In the genomic region with DNA sequence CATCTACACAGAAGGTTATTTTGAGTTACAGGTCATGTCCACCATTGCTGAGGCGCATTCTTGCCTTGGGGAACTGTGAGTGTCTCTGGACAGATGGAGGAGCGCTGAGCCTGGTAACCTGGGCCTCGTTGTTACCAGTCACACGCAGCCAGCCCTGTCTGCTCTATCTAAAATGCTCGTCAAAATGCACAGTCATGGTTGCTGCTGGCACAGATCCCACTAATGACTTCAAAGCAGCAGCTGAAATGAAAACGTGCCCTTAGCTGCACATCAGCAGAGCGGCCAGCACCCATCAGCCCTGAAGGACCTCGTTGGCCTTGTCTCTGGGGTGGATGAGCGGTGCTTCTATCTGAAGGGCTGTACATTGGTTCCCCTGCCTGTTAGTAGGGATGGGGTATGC, we compare ENCODE assay signal across 14 mouse cellular contexts.
DNase-seq lines count a peak whose midpoint lies in the region; ATAC-seq and TF ChIP-seq lines count a peak whose summit lies in the region.
"Had no signal": no experiment of that assay in that cellular context is flagged by ENCODE, and none has a peak within 500 bp of the region (broad histone marks: within the 10 kb centered on the region; RNA-seq: fewer than 3 reads in every experiment).

No protein-coding gene starts in this region.

- H3K36me3 ChIP-seq in midbrain, postnatal 0 days (ENCODE audit: insufficient read depth, low read length): no peaks in the 10 kb centered on the region
- 0 out of 2 replicates have a peak, but pooled peaks cover 3% of the 10 kb centered on the region for H3K36me3 ChIP-seq in midbrain, embryonic 13.5 days
- H3K36me3 ChIP-seq: stomach, embryonic 15.5 days had no signal

- peak; percentile 41 to 47 for DNase-seq in cerebellum, postnatal 14 days
- no peak for DNase-seq in cerebellum, adult 8-10 months
- peak; percentile 36 for DNase-seq in midbrain, postnatal 0 days (ENCODE audit: low spot score)
- peak; percentile 56 to 69 for DNase-seq in adrenal gland, postnatal 36 days
- DNase-seq in spleen, postnatal 10 days (ENCODE audit: low spot score in 2 of 2): peak; percentile 10 to 60
- no peak for DNase-seq in left cerebral cortex, postnatal 36 days (ENCODE audit: low spot score in 2 of 2)
- no peak for DNase-seq in heart, postnatal 4 days
- DNase-seq: kidney, postnatal 10 days; right cerebral cortex, adult 18-20 months; thymus, postnatal 36 days had no signal

- no peak overlapping the region for H3K27ac ChIP-seq in midbrain, postnatal 0 days (ENCODE audit: low read depth, low read length)
- no peak overlapping the region for H3K27ac ChIP-seq in midbrain, embryonic 13.5 days
- H3K27ac ChIP-seq: left cerebral cortex, adult 2 months; stomach, embryonic 15.5 days had no signal

- no peak for ATAC-seq in midbrain, postnatal 0 days (ENCODE audit: low FRiP score)
- ATAC-seq in midbrain, embryonic 13.5 days: no peak
- ATAC-seq: Patski had no signal

- WGBS in midbrain, postnatal 0 days: 67% methylated on average over 9 of the region's 9 CpGs
- WGBS in midbrain, embryonic 13.5 days: 76% methylated on average over 9 of the region's 9 CpGs

- H3K4me2 ChIP-seq in midbrain, postnatal 0 days (ENCODE audit: low read depth, low read length, poor library complexity, severe bottlenecking): no peak overlapping the region
- H3K4me2 ChIP-seq in midbrain, embryonic 13.5 days (replicated peaks): no peak overlapping the region
- H3K4me2 ChIP-seq: stomach, embryonic 15.5 days had no signal

- intact Hi-C loops in left cerebral cortex, postnatal 36 days (cut with DNase I): no loop called here

- H3K9ac ChIP-seq in midbrain, postnatal 0 days (replicated peaks; ENCODE audit: low read length, poor library complexity, severe bottlenecking): no peak overlapping the region
- H3K9ac ChIP-seq in midbrain, embryonic 13.5 days (replicated peaks): no peak overlapping the region
- H3K9ac ChIP-seq: stomach, embryonic 15.5 days had no signal

- H3K9me3 ChIP-seq in midbrain, postnatal 0 days (ENCODE audit: low read length): no peaks in the 10 kb centered on the region
- H3K9me3 ChIP-seq in midbrain, embryonic 13.5 days: no peaks in the 10 kb centered on the region
- H3K9me3 ChIP-seq: stomach, embryonic 15.5 days had no signal

- TF ChIP-seq CTCF in midbrain, postnatal 0 days (IDR thresholded peaks at IDR 0.05): no peak

- H3K4me1 ChIP-seq in midbrain, postnatal 0 days (ENCODE audit: insufficient read depth, low read length): no peaks in the 10 kb centered on the region
- H3K4me1 ChIP-seq in midbrain, embryonic 13.5 days (replicated peaks): no peaks in the 10 kb centered on the region
- H3K4me1 ChIP-seq: stomach, embryonic 15.5 days had no signal

- no peak overlapping the region for H3K4me3 ChIP-seq in midbrain, postnatal 0 days (ENCODE audit: low read depth, low read length)
- no peak overlapping the region for H3K4me3 ChIP-seq in midbrain, embryonic 13.5 days (replicated peaks)
- H3K4me3 ChIP-seq: left cerebral cortex, adult 2 months; stomach, embryonic 15.5 days had no signal

- H3K27me3 ChIP-seq in midbrain, postnatal 0 days (ENCODE audit: insufficient read depth, low read length): no peaks in the 10 kb centered on the region
- no peaks in the 10 kb centered on the region for H3K27me3 ChIP-seq in midbrain, embryonic 13.5 days
- H3K27me3 ChIP-seq: Patski; stomach, embryonic 15.5 days had no signal

Comparison
In these comparisons a context has a peak if more than half of its experiments do, and no peak if none do; other contexts are left out.
1. DNase-seq: peak in cerebellum, postnatal 14 days (2 of 2), midbrain, postnatal 0 days (single experiment), adrenal gland, postnatal 36 days (2 of 2) and spleen, postnatal 10 days (2 of 2); none in cerebellum, adult 8-10 months (single experiment), left cerebral cortex, postnatal 36 days (0 of 2) and heart, postnatal 4 days (single experiment).